Mouse (Mus musculus): ENCODE measurements around the gene Slc38a2.

- TF ChIP-seq CTCF (IDR thresholded peaks at IDR 0.05; ENCODE audit: low read depth) (no peak), EP300 (IDR thresholded peaks at IDR 0.05; ENCODE audit: low read depth) (no peak)
These were observed 4.5 kb downstream of the Slc38a2 start for GRCm38 (mm10) chr15:96694988-96695387.
